Mouse (Mus musculus) thymus, postnatal 36 days (tissue): ENCODE data around the gene Chrna7.

Experiments
- DNase-seq, 2 experiments: peaks; one replicate each; pipeline ENCODE4 v3.0.0; 2022; ENCODE audit warnings: mixed read lengths in 2 of 2

Gene Chrna7

GRCm38 (mm10) chr7:63212084-63212723 lies at the start of gene Chrna7:
Chrna7 (minus strand) TSS chr7:63212569.
- peak; percentile 8 to 16 for DNase-seq

- DNase-seq = no peak
These were observed 37.0 kb upstream of the Chrna7 start for GRCm38 (mm10) chr7:63249404-63249803.

- no peak for DNase-seq
These were observed 25.6 kb upstream of the Chrna7 start for GRCm38 (mm10) chr7:63237852-63238516.

GRCm38 (mm10) chr7:63225066-63225780 lies 12.9 kb upstream of the Chrna7 start:
- no peak for DNase-seq

GRCm38 (mm10) chr7:63211641-63212083 lies 707 bp downstream of the Chrna7 start:
- DNase-seq = no peak

GRCm38 (mm10) chr7:63209501-63209900 lies 2.9 kb downstream of the Chrna7 start:
- no peak for DNase-seq

GRCm38 (mm10) chr7:63207137-63207536 lies 5.2 kb downstream of the Chrna7 start:
- DNase-seq = no peak

- no peak for DNase-seq
These were observed 16.8 kb downstream of the Chrna7 start for GRCm38 (mm10) chr7:63195560-63195959.

- DNase-seq = no peak
These were observed 22.5 kb downstream of the Chrna7 start for GRCm38 (mm10) chr7:63189647-63190534.

- DNase-seq = no peak
These were observed 42.1 kb downstream of the Chrna7 start for GRCm38 (mm10) chr7:63170063-63170787.

- DNase-seq = no peak
These were observed 47.8 kb downstream of the Chrna7 start for GRCm38 (mm10) chr7:63164617-63165016.

- no peak for DNase-seq
These were observed 50.0 kb downstream of the Chrna7 start for GRCm38 (mm10) chr7:63162272-63162864.

- no peak for DNase-seq
These were observed 59.1 kb downstream of the Chrna7 start for GRCm38 (mm10) chr7:63153239-63153638.

GRCm38 (mm10) chr7:63148740-63149139 lies 63.6 kb downstream of the Chrna7 start:
- DNase-seq = no peak

- no peak for DNase-seq
These were observed 64.0 kb downstream of the Chrna7 start for GRCm38 (mm10) chr7:63148321-63148720.

- no peak for DNase-seq
These were observed 89.8 kb downstream of the Chrna7 start for GRCm38 (mm10) chr7:63122547-63122946.

GRCm38 (mm10) chr7:63113671-63114070 lies 98.7 kb downstream of the Chrna7 start:
- no peak for DNase-seq

GRCm38 (mm10) chr7:63113252-63113651 lies 99.1 kb downstream of the Chrna7 start:
- no peak for DNase-seq

- no peak for DNase-seq
These were observed 103.0 kb downstream of the Chrna7 start for GRCm38 (mm10) chr7:63109348-63109747.

- DNase-seq = no peak
These were observed 126.4 kb downstream of the Chrna7 start for GRCm38 (mm10) chr7:63085954-63086353.

- DNase-seq = no peak
These were observed 127.9 kb downstream of the Chrna7 start for GRCm38 (mm10) chr7:63084351-63085003.
